Comparison of ENCODE assay signal across 9 mouse cellular contexts in genomic region chr3:86950652-86951051, GRCm38 (mm10).
"Had no signal": no experiment of that assay in that cellular context is flagged by ENCODE, and none has a peak within 500 bp of the region (broad histone marks: within the 10 kb centered on the region; RNA-seq: fewer than 3 reads in every experiment).

No protein-coding gene starts in this region.

- DNase-seq: lung, adult 2 months; lung, postnatal 14 days; lung, postnatal 4 days; right cerebral cortex, postnatal 14 days; right cerebral cortex, postnatal 4 days; spleen, adult 18-20 months; thymus, adult 18-20 months; thymus, postnatal 14 days; thymus, postnatal 36 days had no signal
